Mouse (Mus musculus): ENCODE results near the gene Smc1b.

- TF ChIP-seq CTCF (IDR thresholded peaks at IDR 0.05; ENCODE audit: extremely low read depth, insufficient read depth, insufficient read length, insufficient replicate concordance), result no peak
- peak; percentile 24 for TF ChIP-seq POLR2A (IDR thresholded peaks at IDR 0.05; ENCODE audit: low read depth, low read length)
These were observed 95.0 kb downstream of the Smc1b start for GRCm38 (mm10) chr15:85036566-85037342.
